Mouse (Mus musculus): Measurements from ENCODE around the gene Mesd. TPM values are rescaled to one million over a fixed set of nuclear protein-coding genes. Genes with fewer than 3 reads are reported as not detected.
A peak's percentile ranks its signal among the peaks of the same experiment; 100 is the strongest.
"Not testable (repeated sequence)": the region's sequence is repeated elsewhere in the genome, so short reads cannot be mapped to it uniquely, and the experiment has no call there.

Mesd gene
- total RNA-seq, 4 experiments from 2014 or later = 42.9 to 57.8 (median 53.9) TPM

- no peak for DNase-seq (ENCODE audit: low spot score)
Observed at GRCm38 (mm10) chr7:83878676-83879448, 5.4 kb upstream of the Mesd start.

GRCm38 (mm10) chr7:83882150-83882632 is 2.1 kb upstream of the Mesd start:
- DNase-seq (ENCODE audit: low spot score) = no peak

- no peak for DNase-seq (ENCODE audit: low spot score)
Observed at GRCm38 (mm10) chr7:83882633-83883275, 1.5 kb upstream of the Mesd start.

- DNase-seq (ENCODE audit: low spot score) = peak; percentile 70
Observed at GRCm38 (mm10) chr7:83883276-83884020, 818 bp upstream of the Mesd start.

- no peak for DNase-seq (ENCODE audit: low spot score)
Observed at GRCm38 (mm10) chr7:83884921-83885532, 761 bp downstream of the Mesd start.

- DNase-seq (ENCODE audit: low spot score) = no peak
Observed at GRCm38 (mm10) chr7:83885835-83886234, 1.6 kb downstream of the Mesd start.

GRCm38 (mm10) chr7:83886366-83887129 is 2.3 kb downstream of the Mesd start:
- no peak for DNase-seq (ENCODE audit: low spot score)

- DNase-seq (ENCODE audit: low spot score) = peak; percentile 58
Observed at GRCm38 (mm10) chr7:83889383-83889782, 5.1 kb downstream of the Mesd start.

GRCm38 (mm10) chr7:83889946-83890345 is 5.7 kb downstream of the Mesd start:
- DNase-seq (ENCODE audit: low spot score) = not testable (repeated sequence)

- peak; percentile 100 for DNase-seq (ENCODE audit: low spot score)
Observed at GRCm38 (mm10) chr7:83891433-83892332, 7.4 kb downstream of the Mesd start.

- no peak for DNase-seq (ENCODE audit: low spot score)
Observed at GRCm38 (mm10) chr7:83892333-83892669, 8.0 kb downstream of the Mesd start.

GRCm38 (mm10) chr7:83894348-83894747 is 10.1 kb downstream of the Mesd start:
- no peak for DNase-seq (ENCODE audit: low spot score)

- DNase-seq (ENCODE audit: low spot score) = no peak
Observed at GRCm38 (mm10) chr7:83896077-83896740, 11.9 kb downstream of the Mesd start.

GRCm38 (mm10) chr7:83898267-83898666 is 14.0 kb downstream of the Mesd start:
- DNase-seq (ENCODE audit: low spot score) = no peak

GRCm38 (mm10) chr7:83900519-83900918 is 16.3 kb downstream of the Mesd start:
- no peak for DNase-seq (ENCODE audit: low spot score)

- DNase-seq (ENCODE audit: low spot score) = no peak
Observed at GRCm38 (mm10) chr7:83901425-83901824, 17.2 kb downstream of the Mesd start.

GRCm38 (mm10) chr7:83902296-83903145 is 18.3 kb downstream of the Mesd start:
- DNase-seq (ENCODE audit: low spot score) = no peak

GRCm38 (mm10) chr7:83904831-83905230 is 20.6 kb downstream of the Mesd start:
- DNase-seq (ENCODE audit: low spot score) = no peak

GRCm38 (mm10) chr7:83911909-83912308 is 27.6 kb downstream of the Mesd start:
- no peak for DNase-seq (ENCODE audit: low spot score)

All from heart, adult 8-10 months (tissue).